Mouse (Mus musculus) monocyte, adult 5-6 weeks (primary cell): ENCODE results near the gene Pdgfra. TPM values are rescaled to one million over a fixed set of nuclear protein-coding genes. Genes with fewer than 3 reads are reported as not detected.

Experiments
- total RNA-seq: library from RNA; stranded (forward); fragments of 200-1000, 200-491, 200-594 nt; gene quantifications from 3 replicates; pipeline ENCODE4 v1.2.3, GENCODE M21; 2017

The Pdgfra gene
- total RNA-seq, 1 experiment from 2014 or later: not detected

Other genes starting within 250 kb of the Pdgfra start
- 46.4 to 89.2 TPM (median 58.3 TPM) in 3 replicates for gene Chic2, start 107.5 kb upstream of the Pdgfra start, total RNA-seq
- not detected in 3 replicates for gene Gsx2, start 76.7 kb upstream of the Pdgfra start, total RNA-seq